Mouse (Mus musculus): ENCODE measurements around the gene Npas2. TPM values are rescaled to one million over a fixed set of nuclear protein-coding genes. Genes with fewer than 3 reads are reported as not detected.
A peak's percentile ranks its signal among the peaks of the same experiment; 100 is the strongest.

The Npas2 gene
- total RNA-seq, 2 experiments from 2014 or later = 65.7 to 75.6 TPM

DNA sequence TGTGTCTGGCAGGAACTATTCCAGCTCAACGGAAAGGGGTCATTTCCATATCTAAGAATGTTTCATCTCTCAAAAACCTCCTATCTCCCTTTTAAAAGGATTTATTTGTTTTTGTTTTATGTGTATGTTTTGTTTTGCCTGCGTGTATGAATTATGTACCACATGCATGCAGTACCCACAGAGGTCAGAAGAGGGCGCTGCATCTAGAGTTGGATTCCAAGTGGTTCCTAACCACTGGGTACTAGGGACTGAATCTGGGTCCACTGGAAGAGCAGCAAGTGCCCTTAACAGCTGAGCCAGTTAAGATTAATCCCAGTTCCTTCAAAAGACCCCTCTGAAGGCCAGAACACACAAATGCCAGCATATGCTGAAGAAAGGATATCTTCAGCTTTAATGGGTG, 24.1 kb downstream of the Npas2 start:
- TF ChIP-seq CTCF (IDR thresholded peaks at IDR 0.05) = peak; percentile 55
- intact Hi-C loops (cut with DNase I) = no loop called here
- Histone ChIP-seq H3K27ac (no peak overlapping the region), H3K4me3 (no peak overlapping the region)
- DNase-seq (ENCODE audit: extremely low spot score in 1 of 2, low spot score in 2 of 2) = no peak

DNA sequence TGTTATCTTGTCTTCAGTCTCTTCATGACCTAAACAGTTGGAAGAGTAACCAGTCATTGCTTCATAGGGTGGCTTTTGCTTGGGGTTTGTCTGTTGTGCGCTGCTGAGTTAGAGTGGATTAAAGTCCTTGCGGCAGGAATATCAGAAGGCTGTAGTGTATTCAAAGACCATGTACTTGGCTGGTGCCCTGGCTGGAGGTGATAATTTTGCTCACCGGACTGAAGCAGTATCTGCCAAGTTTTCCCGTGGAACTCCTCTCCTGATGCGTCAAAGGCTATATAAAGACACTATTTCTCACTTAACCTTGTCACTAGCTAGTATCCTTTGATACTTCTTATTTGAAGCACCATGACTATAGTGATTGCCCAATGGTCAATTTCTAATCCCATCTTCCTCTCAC, 34.9 kb downstream of the Npas2 start:
- intact Hi-C loops (cut with DNase I) = loop anchor here (10.0 kb wide), 1 partner anchor 296 kb away; no protein-coding TSS in a partner anchor
- Histone ChIP-seq H3K4me3 (no peak overlapping the region), H3K27ac (no peak overlapping the region)
- no peak for TF ChIP-seq CTCF (IDR thresholded peaks at IDR 0.05)
- no peak for DNase-seq (ENCODE audit: extremely low spot score in 1 of 2, low spot score in 2 of 2)

DNA sequence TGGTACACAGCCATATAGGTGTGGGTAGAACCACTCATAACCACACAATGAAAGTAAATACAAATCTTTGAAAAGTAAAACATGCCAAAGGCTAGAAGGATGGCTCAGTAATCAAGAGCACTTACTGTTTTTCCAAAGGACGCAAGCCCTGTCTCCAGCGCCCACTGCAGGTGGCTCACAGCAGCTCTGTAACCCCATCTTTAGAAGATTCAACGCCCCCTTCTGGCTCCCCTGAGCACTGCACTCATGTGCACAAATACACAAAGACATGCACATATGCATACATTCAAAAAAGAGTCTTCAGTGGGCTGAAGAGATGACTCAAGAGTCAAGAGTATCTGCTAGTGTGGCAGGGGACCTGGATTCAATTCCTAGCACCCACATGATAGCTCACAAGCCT, 36.5 kb downstream of the Npas2 start:
- H3K27ac ChIP-seq = no peak overlapping the region
- intact Hi-C loops (cut with DNase I) = no loop called here
- DNase-seq (ENCODE audit: extremely low spot score in 1 of 2, low spot score in 2 of 2) = no peak
- H3K4me3 ChIP-seq = no peak overlapping the region
- TF ChIP-seq CTCF (IDR thresholded peaks at IDR 0.05) = peak; percentile 31

DNA sequence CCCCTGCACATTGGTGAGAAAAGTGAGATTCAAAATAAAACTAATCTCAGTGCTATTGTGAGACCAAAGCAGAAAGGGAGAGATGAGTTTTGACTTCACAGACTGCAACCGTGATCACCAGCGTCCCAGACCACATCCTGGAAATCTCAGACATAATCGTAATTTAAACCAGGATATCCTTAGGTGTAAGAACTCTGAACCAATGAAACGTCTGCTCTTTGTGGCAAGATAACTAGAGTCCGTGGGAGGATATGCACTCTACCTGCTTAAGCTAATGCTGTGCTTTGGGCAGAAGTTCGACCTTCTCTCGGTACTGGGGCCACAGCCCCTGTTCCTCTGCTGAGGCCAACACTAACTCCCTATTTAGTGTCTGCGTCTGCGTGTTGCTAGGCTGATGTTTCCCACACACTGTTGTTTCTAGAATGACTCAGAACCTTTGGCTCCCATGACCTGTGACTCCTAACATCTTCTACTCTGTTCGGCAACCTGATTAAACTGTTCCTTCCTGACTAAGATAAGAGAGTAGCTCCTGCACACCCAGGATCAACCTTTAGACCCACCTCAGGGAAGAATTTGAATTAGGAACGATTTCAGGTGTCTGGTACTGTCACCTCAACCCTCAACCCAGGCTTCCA, 41.4 kb downstream of the Npas2 start:
- Histone ChIP-seq H3K27ac (no peak overlapping the region), H3K4me3 (no peak overlapping the region)
- no peak for TF ChIP-seq CTCF (IDR thresholded peaks at IDR 0.05)
- no peak for DNase-seq (ENCODE audit: extremely low spot score in 1 of 2, low spot score in 2 of 2)
- intact Hi-C loops (cut with DNase I) = no loop called here

DNA sequence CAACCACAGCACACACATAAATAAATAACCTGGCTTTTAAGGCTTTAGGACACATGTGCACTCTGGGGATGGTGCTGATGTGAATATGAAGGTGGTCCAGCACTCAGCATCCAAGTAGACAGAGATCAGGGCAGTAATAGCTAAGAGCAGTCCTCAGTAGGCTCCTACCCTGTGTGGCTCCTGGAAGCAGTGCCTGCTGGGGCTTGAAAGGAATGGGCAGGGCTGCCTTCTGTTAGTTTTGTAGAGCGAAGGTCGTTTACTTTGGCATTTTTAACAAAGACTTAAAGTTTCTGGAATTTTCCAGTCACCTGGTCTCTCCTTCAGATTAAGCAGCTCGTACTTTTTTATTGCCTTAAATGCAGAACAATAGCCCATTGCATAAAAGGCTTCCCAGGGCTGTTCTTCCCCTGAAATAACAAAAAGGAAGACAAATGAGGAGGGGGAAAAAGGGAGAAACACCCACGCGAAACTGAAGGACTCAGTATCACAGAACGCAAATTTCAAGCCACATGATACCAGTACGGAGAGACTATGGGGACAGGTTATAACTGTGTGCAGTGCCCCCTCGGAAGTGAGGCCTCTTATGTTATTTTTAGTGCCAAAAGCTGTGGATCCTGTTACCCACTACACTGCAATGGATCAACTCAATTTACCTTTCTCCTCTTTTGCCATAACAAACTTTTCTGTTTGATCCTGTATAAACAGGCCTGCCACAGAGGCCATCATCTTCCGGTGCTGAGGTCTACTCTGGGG, 44.1 kb downstream of the Npas2 start:
- TF ChIP-seq CTCF (IDR thresholded peaks at IDR 0.05) = no peak
- H3K4me3 ChIP-seq = no peak overlapping the region

DNA sequence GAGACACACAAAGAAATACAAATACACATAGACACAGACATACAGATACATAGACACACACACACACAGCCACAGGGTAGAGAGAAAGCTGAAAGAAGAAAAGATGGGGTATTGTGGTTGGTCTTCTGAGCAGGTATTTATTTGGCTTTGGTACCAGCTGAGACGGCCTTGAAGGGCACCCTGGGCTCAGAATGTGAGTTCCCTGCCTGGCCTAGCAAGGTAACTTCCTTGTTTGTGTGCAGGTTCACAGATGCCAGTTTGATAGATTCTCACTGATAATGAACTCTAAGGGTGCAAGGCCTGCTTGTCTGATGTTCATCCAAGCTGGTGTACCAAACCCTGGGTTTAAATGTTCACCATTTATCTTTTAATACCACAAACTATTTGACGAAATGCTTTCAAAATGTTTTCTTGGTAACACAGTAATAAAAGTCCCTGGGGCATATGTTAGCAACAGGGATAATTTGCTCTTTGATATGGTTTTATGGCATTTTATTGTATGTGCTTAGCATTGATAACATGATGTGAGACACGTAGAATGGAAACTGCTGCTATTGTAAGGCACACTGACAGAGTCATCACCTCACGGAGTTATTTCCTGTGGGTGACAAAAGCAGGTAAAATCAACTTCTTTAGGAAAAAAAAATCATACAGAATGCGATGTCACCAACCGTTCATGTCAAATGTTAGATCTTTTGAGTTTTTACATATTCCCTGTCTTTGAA, 47.5 kb downstream of the Npas2 start:
- no peak overlapping the region for H3K4me3 ChIP-seq
- no peak overlapping the region for H3K27ac ChIP-seq
- no peak for DNase-seq (ENCODE audit: extremely low spot score in 1 of 2, low spot score in 2 of 2)
- TF ChIP-seq CTCF (IDR thresholded peaks at IDR 0.05) = no peak
- intact Hi-C loops (cut with DNase I) = no loop called here

More for the DNA sequence above, 44.1 kb downstream of the Npas2 start:
- no peak for DNase-seq (ENCODE audit: extremely low spot score in 1 of 2, low spot score in 2 of 2)
- intact Hi-C loops (cut with DNase I) = no loop called here
- H3K27ac ChIP-seq = no peak overlapping the region

DNA sequence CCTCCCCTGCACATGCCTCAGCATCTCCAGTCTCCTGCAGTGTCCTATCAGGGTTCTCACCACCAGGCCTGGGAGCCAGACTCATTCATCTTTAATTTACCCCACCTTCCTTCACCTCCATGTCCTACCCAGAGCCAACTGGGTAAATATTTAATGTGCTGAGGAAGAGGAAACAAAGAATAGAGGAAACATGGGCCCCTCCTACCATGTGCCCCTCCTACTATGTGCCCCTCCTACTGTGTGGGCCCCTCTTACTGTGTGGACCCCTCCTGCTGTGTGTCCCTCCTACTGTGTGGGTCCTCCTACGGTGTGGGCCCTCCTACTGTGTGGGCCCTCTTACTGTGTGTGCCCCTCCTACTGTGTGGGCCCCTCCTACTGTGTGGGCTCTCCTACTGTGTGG, 51.2 kb downstream of the Npas2 start:
- TF ChIP-seq CTCF (IDR thresholded peaks at IDR 0.05) = no peak
- Histone ChIP-seq H3K27ac (no peak overlapping the region), H3K4me3 (no peak overlapping the region)
- no peak for DNase-seq (ENCODE audit: extremely low spot score in 1 of 2, low spot score in 2 of 2)
- intact Hi-C loops (cut with DNase I) = no loop called here

DNA sequence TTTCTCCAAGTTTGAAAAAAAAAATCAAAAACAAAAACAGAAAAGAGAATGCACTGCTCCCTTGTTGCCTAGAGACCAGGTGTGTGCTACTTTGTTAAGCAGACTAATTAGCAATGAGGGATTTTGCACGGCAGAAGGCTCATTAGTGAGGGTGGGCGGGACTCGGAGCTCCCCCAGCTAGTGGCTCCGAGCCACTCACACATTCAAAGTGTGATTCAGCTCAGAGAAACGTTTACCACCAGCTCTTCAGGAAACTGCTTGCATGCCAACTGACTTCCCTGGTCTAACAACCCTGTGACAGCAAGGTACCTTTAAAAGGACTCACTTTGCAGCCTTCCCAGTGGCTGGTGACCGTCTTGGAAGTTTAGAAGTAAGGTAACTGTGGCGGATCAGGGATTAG, 58.1 kb downstream of the Npas2 start:
- no peak overlapping the region for H3K27ac ChIP-seq
- intact Hi-C loops (cut with DNase I) = no loop called here
- DNase-seq (ENCODE audit: extremely low spot score in 1 of 2, low spot score in 2 of 2) = peak; percentile 60 to 63
- H3K4me3 ChIP-seq = no peak overlapping the region
- no peak; the same call in 1 of the 2 replicates for TF ChIP-seq CTCF (IDR thresholded peaks at IDR 0.05)

DNA sequence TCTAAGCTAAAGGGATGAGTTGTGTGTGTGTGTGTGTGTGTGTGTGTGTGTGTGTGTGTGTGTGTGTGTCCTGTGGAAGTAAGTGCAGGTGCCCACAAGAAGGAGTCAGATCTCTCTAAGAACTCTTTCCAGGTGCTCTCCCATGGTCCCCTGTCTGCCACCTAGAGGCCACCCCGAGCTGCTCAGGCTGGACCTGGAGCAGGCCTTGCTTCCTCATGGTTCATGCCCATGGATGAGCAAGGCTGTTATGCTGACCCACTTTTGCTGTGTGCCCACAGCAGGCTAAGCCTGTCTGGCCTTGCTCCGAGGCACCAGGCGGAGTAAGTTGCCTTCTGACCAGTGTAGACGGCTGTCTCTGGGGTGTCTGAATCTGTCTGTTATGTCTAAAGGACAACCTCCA, 60.2 kb downstream of the Npas2 start:
- intact Hi-C loops (cut with DNase I) = no loop called here
- peak; percentile 49 for TF ChIP-seq CTCF (IDR thresholded peaks at IDR 0.05)
- no peak overlapping the region for H3K27ac ChIP-seq
- no peak overlapping the region for H3K4me3 ChIP-seq
- no peak for DNase-seq (ENCODE audit: extremely low spot score in 1 of 2, low spot score in 2 of 2)

DNA sequence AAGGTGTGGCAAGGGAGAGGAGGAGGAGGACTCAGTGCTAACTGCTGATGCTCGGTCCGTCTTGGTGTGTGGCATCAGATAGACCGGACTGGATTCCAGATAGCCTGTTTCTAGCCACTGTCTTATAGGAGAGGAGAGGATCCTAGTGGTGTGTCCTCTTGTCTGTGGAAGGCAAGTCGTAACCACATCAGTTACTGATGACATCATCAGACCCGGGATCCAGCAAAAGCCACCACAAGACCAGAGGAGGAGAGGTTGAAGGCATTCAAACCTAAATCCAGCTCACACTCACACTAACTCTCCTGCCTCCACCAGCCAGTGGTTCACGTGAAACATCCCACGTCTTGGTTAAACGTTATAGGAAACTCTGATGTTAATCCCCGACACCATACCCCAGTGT, 62.5 kb downstream of the Npas2 start:
- intact Hi-C loops (cut with DNase I) = loop anchor here (5.0 kb wide), 1 partner anchor 86 kb away; no protein-coding TSS in a partner anchor
- Histone ChIP-seq H3K4me3 (no peak overlapping the region), H3K27ac (no peak overlapping the region)
- no peak for TF ChIP-seq CTCF (IDR thresholded peaks at IDR 0.05)
- no peak for DNase-seq (ENCODE audit: extremely low spot score in 1 of 2, low spot score in 2 of 2)

DNA sequence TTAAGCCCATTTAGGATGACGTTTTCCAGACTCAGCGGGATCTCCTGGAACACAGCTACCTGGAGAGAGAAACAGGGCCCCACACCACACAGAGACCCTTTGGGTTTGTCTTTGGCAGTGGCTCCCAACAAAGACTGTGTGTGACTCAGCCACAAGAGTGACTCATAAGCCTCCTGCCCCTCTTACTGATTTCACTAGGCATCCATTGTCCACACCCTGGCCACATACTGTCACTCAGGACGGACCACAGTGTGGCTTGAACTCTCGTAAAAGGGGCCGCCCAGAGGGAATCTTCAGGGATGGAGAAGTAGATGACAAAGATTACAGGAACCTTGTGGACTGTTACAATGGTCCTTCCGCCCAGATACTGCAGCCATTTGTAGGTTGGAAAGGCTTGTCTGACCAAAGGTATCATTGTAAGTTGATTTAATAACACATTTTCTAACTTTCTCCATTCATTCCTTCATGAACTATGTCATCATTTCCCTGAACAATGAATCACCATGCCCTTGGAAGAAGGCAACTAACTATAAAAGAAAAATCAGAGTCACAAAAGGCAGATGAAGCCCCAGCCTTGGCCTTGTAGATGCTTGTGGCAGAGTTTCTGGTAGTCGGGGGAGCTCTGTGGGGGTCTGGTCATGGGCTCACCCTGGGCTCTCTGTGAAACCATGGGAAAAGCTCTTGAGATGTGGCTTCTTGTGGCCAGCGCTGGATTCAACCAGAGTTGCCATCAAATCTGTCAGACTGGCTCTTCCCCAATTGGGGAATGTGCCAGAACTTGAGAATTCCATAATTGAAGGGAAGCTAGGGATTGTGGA, 63.2 kb downstream of the Npas2 start:
- H3K4me3 ChIP-seq = no peak overlapping the region
- TF ChIP-seq CTCF (IDR thresholded peaks at IDR 0.05) = no peak
- intact Hi-C loops (cut with DNase I) = loop anchor here (5.0 kb wide), 1 partner anchor 86 kb away; no protein-coding TSS in a partner anchor
- H3K27ac ChIP-seq = no peak overlapping the region
- no peak for DNase-seq (ENCODE audit: extremely low spot score in 1 of 2, low spot score in 2 of 2)
